28 mouse cellular contexts compared by ENCODE assay signal in the genomic region with DNA sequence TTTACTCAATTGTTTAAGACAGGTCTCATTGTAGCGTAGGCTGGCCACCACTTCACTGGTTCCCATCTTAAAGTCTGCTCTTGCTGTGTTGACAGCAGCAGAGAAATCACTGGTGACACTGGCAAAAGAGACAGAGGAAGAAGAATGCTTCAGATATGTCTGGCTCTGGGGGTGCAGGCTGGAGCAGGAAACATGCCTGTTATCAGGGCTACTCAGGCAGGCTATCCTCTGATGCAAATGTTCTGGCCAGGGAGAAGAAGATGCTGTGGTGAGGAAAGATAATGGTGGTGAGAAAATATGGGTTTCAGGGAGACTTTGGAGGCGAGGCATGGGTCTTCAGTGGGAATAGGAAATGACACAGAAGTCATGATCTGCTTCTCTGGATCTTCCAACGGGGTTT. TPM values are rescaled to one million over a fixed set of nuclear protein-coding genes. Genes with fewer than 3 reads are reported as not detected.
A peak's percentile ranks its signal among the peaks of the same experiment; 100 is the strongest.
DNase-seq lines count a peak whose midpoint lies in the region; ATAC-seq and TF ChIP-seq lines count a peak whose summit lies in the region.
"Had no signal": no experiment of that assay in that cellular context is flagged by ENCODE, and none has a peak within 500 bp of the region (broad histone marks: within the 10 kb centered on the region; RNA-seq: fewer than 3 reads in every experiment).

No protein-coding gene starts in this region.

- H3K4me2 ChIP-seq in heart, embryonic 12.5 days, result 0 out of 2 replicates have a peak overlapping the region, but pooled peaks have one; percentile 8
- peak overlapping the region; percentile 39 for H3K4me2 ChIP-seq in liver, embryonic 16.5 days (ENCODE audit: low read depth, low read length)
- no peak overlapping the region for H3K4me2 ChIP-seq in stomach, postnatal 0 days (replicated peaks; ENCODE audit: low read depth)
- H3K4me2 ChIP-seq: hindbrain, embryonic 13.5 days; midbrain, embryonic 13.5 days had no signal

- no peak for DNase-seq in heart, adult 8-10 months (ENCODE audit: low spot score)
- peak; percentile 17 for DNase-seq in MEL-GATA-1-ER (ENCODE audit: extremely low read depth, low read depth)
- peak; percentile 60 for DNase-seq in liver
- no peak for DNase-seq in Muller cell, postnatal 12 days (ENCODE audit: inconsistent ontology term)
- DNase-seq in stomach, postnatal 0 days (ENCODE audit: low spot score), result no peak
- no peak for DNase-seq in kidney, adult 11 months
- DNase-seq: adrenal gland, postnatal 14 days; cerebellum, adult 11 months; cerebellum, adult 9-11 months; forebrain, postnatal 0 days; gastrocnemius, postnatal 14 days; heart, adult 18-20 months; heart, postnatal 14 days; kidney, adult 18-20 months; right cerebral cortex, postnatal 14 days; spleen, adult 18-20 months; thymus, postnatal 14 days had no signal

- H3K4me3 ChIP-seq in heart, embryonic 12.5 days, result no peak overlapping the region
- no peak overlapping the region for H3K4me3 ChIP-seq in liver, embryonic 16.5 days (ENCODE audit: low read depth, low read length)
- H3K4me3 ChIP-seq in stomach, postnatal 0 days (ENCODE audit: low read depth, low read length), result no peak overlapping the region
- H3K4me3 ChIP-seq: embryonic facial prominence, embryonic 10.5 days; hindbrain, embryonic 13.5 days; left cerebral cortex, adult 2 months; midbrain, embryonic 13.5 days had no signal

- peaks cover 3% of the 10 kb centered on the region; the same call in 1 of the 2 replicates for H3K9me3 ChIP-seq in heart, embryonic 12.5 days (replicated peaks)
- no peaks in the 10 kb centered on the region for H3K9me3 ChIP-seq in liver, embryonic 16.5 days (replicated peaks; ENCODE audit: control insufficient read depth, low read length)
- H3K9me3 ChIP-seq in stomach, postnatal 0 days (ENCODE audit: control insufficient read depth, low read length), result no peaks in the 10 kb centered on the region
- H3K9me3 ChIP-seq: embryonic facial prominence, embryonic 10.5 days; hindbrain, embryonic 13.5 days; midbrain, embryonic 13.5 days had no signal

- H3K4me1 ChIP-seq in heart, embryonic 12.5 days (replicated peaks), result peaks cover 15% of the 10 kb centered on the region
- peaks cover 17% of the 10 kb centered on the region for H3K4me1 ChIP-seq in liver, embryonic 16.5 days (ENCODE audit: control insufficient read depth, low read depth, low read length)
- no peaks in the 10 kb centered on the region for H3K4me1 ChIP-seq in stomach, postnatal 0 days (replicated peaks; ENCODE audit: control insufficient read depth, insufficient read depth)
- H3K4me1 ChIP-seq: embryonic facial prominence, embryonic 10.5 days; hindbrain, embryonic 13.5 days; midbrain, embryonic 13.5 days had no signal

- WGBS in heart, embryonic 12.5 days, result 9% methylated on average over 3 of the region's 3 CpGs
- WGBS in liver, embryonic 16.5 days (ENCODE audit: insufficient replicate concordance), result 9% methylated on average over 3 of the region's 3 CpGs
- WGBS in stomach, postnatal 0 days, result 74% methylated on average over 3 of the region's 3 CpGs

- ATAC-seq in heart, embryonic 12.5 days (ENCODE audit: insufficient number of reproducible peaks, low FRiP score), result peak; percentile 51; the same call in 1 of the 2 replicates
- peak; percentile 81 for ATAC-seq in liver, embryonic 16.5 days (ENCODE audit: low read depth)
- no peak for ATAC-seq in stomach, postnatal 0 days (ENCODE audit: low FRiP score, low TSS enrichment)
- ATAC-seq: activated CD4-positive, CD25-positive, alpha-beta regulatory T cell, adult 4 months; forebrain, postnatal 0 days; midbrain, embryonic 13.5 days had no signal

- no peaks in the 10 kb centered on the region for H3K36me3 ChIP-seq in heart, embryonic 12.5 days
- H3K36me3 ChIP-seq in liver, embryonic 16.5 days (ENCODE audit: control insufficient read depth, insufficient read depth), result no peaks in the 10 kb centered on the region
- H3K36me3 ChIP-seq in stomach, postnatal 0 days (ENCODE audit: control insufficient read depth, insufficient read depth, low read length), result no peaks in the 10 kb centered on the region
- H3K36me3 ChIP-seq: embryonic facial prominence, embryonic 10.5 days; G1E; hindbrain, embryonic 13.5 days; midbrain, embryonic 13.5 days had no signal

- no peak for TF ChIP-seq EP300 in stomach, postnatal 0 days (optimal IDR thresholded peaks at IDR 0.05)

- no peak overlapping the region for H3K27ac ChIP-seq in heart, embryonic 12.5 days (ENCODE audit: poor library complexity, severe bottlenecking)
- H3K27ac ChIP-seq in liver, embryonic 16.5 days (ENCODE audit: low read length), result no peak overlapping the region
- H3K27ac ChIP-seq in stomach, postnatal 0 days (replicated peaks), result no peak overlapping the region
- H3K27ac ChIP-seq: embryonic facial prominence, embryonic 10.5 days; hindbrain, embryonic 13.5 days; kidney, postnatal 0 days; left cerebral cortex, adult 2 months; macrophage; midbrain, embryonic 13.5 days had no signal

- no peak overlapping the region for H3K9ac ChIP-seq in heart, embryonic 12.5 days
- no peak overlapping the region for H3K9ac ChIP-seq in liver, embryonic 16.5 days (ENCODE audit: low read depth, low read length)
- H3K9ac ChIP-seq in stomach, postnatal 0 days (ENCODE audit: low read length), result no peak overlapping the region
- H3K9ac ChIP-seq: forebrain, postnatal 0 days; hindbrain, embryonic 13.5 days; midbrain, embryonic 13.5 days had no signal

- no peak for TF ChIP-seq CTCF in stomach, postnatal 0 days (IDR thresholded peaks at IDR 0.05; ENCODE audit: low read depth)

- H3K27me3 ChIP-seq in heart, embryonic 12.5 days (replicated peaks), result peaks cover 12% of the 10 kb centered on the region; the same call in 1 of the 2 replicates
- no peaks in the 10 kb centered on the region for H3K27me3 ChIP-seq in liver, embryonic 16.5 days (ENCODE audit: control insufficient read depth, insufficient read depth, low read depth, low read length)
- no peaks in the 10 kb centered on the region for H3K27me3 ChIP-seq in stomach, postnatal 0 days (ENCODE audit: control insufficient read depth, insufficient read depth, low read length)
- H3K27me3 ChIP-seq: CH12.LX; midbrain, embryonic 13.5 days had no signal

RNA-seq across cellular contexts. Expression of a gene that starts 13.6 kb away (rescaled TPM):
- polyA plus RNA-seq in heart, embryonic 12.5 days (2016; fragmentation: Nextera tagmentation; extraction: Ambion mirVana), result 14.3 and 19.7 TPM in 2 replicates
- 10 to 100 TPM; 71.7 to 84.5 (median 73.3) TPM for total RNA-seq in heart, adult 8-10 months (2022)
- polyA plus RNA-seq in liver, embryonic 16.5 days (2015; fragmentation: Nextera tagmentation; extraction: Ambion mirVana), result 3.4 and 4.5 TPM in 2 replicates
- polyA plus RNA-seq in stomach, postnatal 0 days (2015; fragmentation: Nextera tagmentation; extraction: Ambion mirVana), result 13.1 and 15.8 TPM in 2 replicates
- polyA plus RNA-seq: G1E had no signal

Comparison
In these comparisons a context has a peak if more than half of its experiments do, and no peak if none do; other contexts are left out.
1. DNase-seq: peak in MEL-GATA-1-ER (single experiment) and liver (single experiment); none in heart, adult 8-10 months (single experiment), Muller cell, postnatal 12 days (single experiment), stomach, postnatal 0 days (single experiment) and kidney, adult 11 months (single experiment).